8 mouse cellular contexts compared by ENCODE assay signal in genomic region chr9:108189787-108190679, GRCm38 (mm10). TPM values are rescaled to one million over a fixed set of nuclear protein-coding genes. Genes with fewer than 3 reads are reported as not detected.
DNase-seq lines count a peak whose midpoint lies in the region; ATAC-seq lines count a peak whose summit lies in the region.

Gene Bsn, minus strand, starts transcription at chr9:108190384.

- DNase-seq in adrenal gland, postnatal 14 days = peak; percentile 83
- peak; percentile 98 to 99 for DNase-seq in cerebellum, postnatal 10 days
- DNase-seq in frontal cortex, postnatal 10 days (ENCODE audit: low spot score in 2 of 2) = peak; percentile 65 to 80
- peak; percentile 53 for DNase-seq in induced T-regulatory cell, adult 2 months (ENCODE audit: low read depth)
- peak; percentile 81 to 82 for DNase-seq in left cerebral cortex, postnatal 25 days (ENCODE audit: low spot score in 2 of 2)
- peak; percentile 85 for DNase-seq in mesoderm, embryonic 11.5 days (ENCODE audit: low read depth, low spot score)
- DNase-seq in right cerebral cortex, postnatal 14 days = peak; percentile 90

- intact Hi-C loops in left cerebral cortex, postnatal 25 days (cut with DNase I) = loop anchor here (2.0 kb wide), 1 partner anchor 53 kb away; no protein-coding TSS in a partner anchor

- no peak for ATAC-seq in activated CD4-positive, CD25-positive, alpha-beta regulatory T cell, adult 4 months

RNA-seq across cellular contexts. Expression of gene Bsn, which starts in this region (rescaled TPM):
- 2.9 TPM in 2 replicates for total RNA-seq in adrenal gland, postnatal 14 days (2021)
- total RNA-seq in left cerebral cortex, postnatal 25 days (2021) = 100 to 1,000 TPM; 261 to 275 TPM
- polyA plus RNA-seq in activated CD4-positive, CD25-positive, alpha-beta regulatory T cell, adult 4 months (2017; shearing (Covaris generic)) = under 1 TPM; 0.33 to 0.73 TPM

Comparison
In these comparisons a context has a peak if more than half of its experiments do, and no peak if none do; other contexts are left out.
1. RNA of gene Bsn (total RNA-seq): 261 to 275 TPM in left cerebral cortex, postnatal 25 days; 2.9 TPM in adrenal gland, postnatal 14 days; every median in the first group is over 10 times any median in the second.
2. Peak in every context shown above with its lines, with median percentiles within 50 percentile points of each other: DNase-seq.